Mouse (Mus musculus) MEL (cell line): ENCODE measurements around the gene Eno2.
"Not testable (repeated sequence)": the region's sequence is repeated elsewhere in the genome, so short reads cannot be mapped to it uniquely, and the experiment has no call there.

Source experiments
- CTCF ChIP-seq, 3 experiments: IDR thresholded peaks in 2 of 3; conservative IDR thresholded peaks in 1 of 3; 2 replicates each; pipeline ENCODE4 v1.5.1; 2011 to 2012; ENCODE audit warnings: low read length in 3 of 3, low read depth in 2 of 3, mild to moderate bottlenecking in 2 of 3, improper control_type of control experiment in 1 of 3, inconsistent platforms in 1 of 3, mixed read lengths in 1 of 3, moderate library complexity in 1 of 3; ENCODE audit not compliant: control insufficient read depth in 1 of 3, insufficient read depth in 1 of 3, poor library complexity in 1 of 3, severe bottlenecking in 1 of 3
- EP300 ChIP-seq, 2 experiments: IDR thresholded peaks; 2 replicates each; pipeline ENCODE4 v1.6.1; 2011; ENCODE audit warnings: improper control_type of control experiment in 2 of 2, low read length in 2 of 2, low read depth in 1 of 2, mild to moderate bottlenecking in 1 of 2
- MEF2A ChIP-seq: IDR thresholded peaks from 2 replicates; pipeline ENCODE4 v1.6.1; 2014; ENCODE audit warnings: low read depth, mild to moderate bottlenecking, inconsistent platforms, low read length, improper control_type of control experiment; ENCODE audit not compliant: poor library complexity, insufficient replicate concordance, severe bottlenecking; ENCODE audit errors: extremely low read depth
- POLR2A ChIP-seq, 2 experiments: IDR thresholded peaks; 2 replicates each; pipeline ENCODE4 v1.6.1; 2011 to 2012; ENCODE audit warnings: low read length in 2 of 2, mild to moderate bottlenecking in 2 of 2, control low read depth in 1 of 2, improper control_type of control experiment in 1 of 2, low read depth in 1 of 2, moderate library complexity in 1 of 2; ENCODE audit not compliant: control insufficient read depth in 1 of 2, insufficient read depth in 1 of 2, poor library complexity in 1 of 2
- TCF12 ChIP-seq: IDR thresholded peaks from 2 replicates; pipeline ENCODE4 v1.6.1; 2014; ENCODE audit warnings: low read depth, mild to moderate bottlenecking, inconsistent platforms, low read length, improper control_type of control experiment, moderate library complexity
- USF2 ChIP-seq, 2 experiments: IDR thresholded peaks; 2 replicates each; pipeline ENCODE4 v1.6.1; 2011 to 2012; ENCODE audit warnings: improper control_type of control experiment in 2 of 2, low read length in 2 of 2, borderline replicate concordance in 1 of 2, inconsistent platforms in 1 of 2, low read depth in 1 of 2, mild to moderate bottlenecking in 1 of 2; ENCODE audit not compliant: insufficient read depth in 1 of 2
- ZMIZ1 ChIP-seq: IDR thresholded peaks from 2 replicates; pipeline ENCODE4 v1.6.1; 2012; ENCODE audit warnings: low read depth, mild to moderate bottlenecking, inconsistent platforms, low read length, improper control_type of control experiment, moderate library complexity

DNA sequence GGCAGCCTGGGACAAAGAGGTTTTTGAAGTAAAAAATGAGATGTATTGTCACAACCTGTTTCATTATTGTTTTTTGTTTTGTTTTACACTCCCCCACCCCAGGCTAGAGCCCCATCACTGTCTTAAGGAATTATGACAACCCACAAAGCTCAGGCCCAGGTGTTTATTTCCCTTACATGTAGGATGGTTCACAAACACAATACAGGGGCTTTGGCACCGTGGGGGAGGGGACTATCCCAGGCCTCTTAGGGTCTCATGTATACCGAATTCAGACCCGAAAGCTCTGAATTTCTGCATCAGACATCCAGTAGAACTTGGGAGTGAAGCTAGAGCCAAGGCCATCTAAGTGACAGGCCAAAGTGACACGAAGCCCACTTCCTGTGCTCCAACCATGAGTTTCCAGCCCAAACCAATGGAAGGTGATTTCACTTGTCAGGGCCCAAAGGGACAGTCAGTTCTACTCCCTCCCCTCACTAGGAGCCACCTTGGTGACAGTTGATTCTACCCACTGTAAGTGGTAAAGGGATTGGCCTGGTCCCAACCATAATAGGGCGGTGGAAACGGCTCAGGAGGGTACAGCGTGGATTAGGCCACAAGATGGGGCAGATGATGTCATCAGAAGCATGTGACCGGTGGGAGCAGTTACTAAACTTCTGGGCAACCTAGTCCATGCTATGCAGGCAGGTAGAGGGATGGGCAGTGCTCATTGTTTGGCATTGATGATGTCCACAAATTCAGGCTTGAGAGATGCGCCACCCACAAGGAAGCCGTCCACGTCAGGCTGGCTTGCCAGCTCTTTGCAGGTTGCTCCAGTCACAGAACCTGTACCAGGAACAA is 41.3 kb upstream of the Eno2 start:
- TF ChIP-seq EP300 (IDR thresholded peaks at IDR 0.05; ENCODE audit: low read depth in 1 of 2, low read length in 2 of 2); CTCF (IDR thresholded peaks at IDR 0.05 in 2 of 3, conservative IDR thresholded peaks at IDR 0.05 in 1 of 3; ENCODE audit: control insufficient read depth in 1 of 3, insufficient read depth in 1 of 3, low read depth in 2 of 3, low read length in 3 of 3, poor library complexity in 1 of 3, severe bottlenecking in 1 of 3); USF2 (IDR thresholded peaks at IDR 0.05; ENCODE audit: borderline replicate concordance in 1 of 2, insufficient read depth in 1 of 2, low read depth in 1 of 2, low read length in 2 of 2); POLR2A (IDR thresholded peaks at IDR 0.05; ENCODE audit: control insufficient read depth in 1 of 2, insufficient read depth in 1 of 2, low read depth in 1 of 2, low read length in 2 of 2, poor library complexity in 1 of 2); ZMIZ1; MEF2A; TCF12: not testable (repeated sequence)
